23 mouse cellular contexts compared by ENCODE assay signal in genomic region chr3:153353313-153354103, GRCm38 (mm10).
A peak's percentile ranks its signal among the peaks of the same experiment; 100 is the strongest.
DNase-seq lines count a peak whose midpoint lies in the region; ATAC-seq and TF ChIP-seq lines count a peak whose summit lies in the region.
"Had no signal": no experiment of that assay in that cellular context is flagged by ENCODE, and none has a peak within 500 bp of the region (broad histone marks: within the 10 kb centered on the region; RNA-seq: fewer than 3 reads in every experiment).

No protein-coding gene starts in this region.

- 0 out of 2 replicates have a peak, but pooled peaks cover 2% of the 10 kb centered on the region for H3K4me1 ChIP-seq in kidney, embryonic 15.5 days
- no peaks in the 10 kb centered on the region for H3K4me1 ChIP-seq in intestine, postnatal 0 days (replicated peaks; ENCODE audit: control insufficient read depth, insufficient read depth, low read length)
- H3K4me1 ChIP-seq: heart, embryonic 13.5 days had no signal

- no peak overlapping the region for H3K9ac ChIP-seq in kidney, embryonic 15.5 days
- H3K9ac ChIP-seq in intestine, postnatal 0 days (ENCODE audit: low read depth, low read length) = no peak overlapping the region
- H3K9ac ChIP-seq: heart, embryonic 13.5 days had no signal

- no peak for TF ChIP-seq CTCF in intestine, postnatal 0 days (IDR thresholded peaks at IDR 0.05; ENCODE audit: low read depth)

- no peak overlapping the region for H3K27ac ChIP-seq in kidney, embryonic 15.5 days
- H3K27ac ChIP-seq in intestine, postnatal 0 days (ENCODE audit: low read depth, low read length) = peak overlapping the region; percentile 54; the same call in 1 of the 2 replicates
- H3K27ac ChIP-seq: forebrain, embryonic 10.5 days; heart, embryonic 13.5 days; hindbrain, postnatal 0 days had no signal

- 0 out of 2 replicates have a peak, but pooled peaks have one; percentile 52 for ATAC-seq in kidney, embryonic 15.5 days (replicated peaks; ENCODE audit: low FRiP score)
- peak; percentile 99 for ATAC-seq in intestine, postnatal 0 days
- ATAC-seq: forebrain, embryonic 16.5 days; hindbrain, postnatal 0 days; midbrain, embryonic 16.5 days had no signal

- no peak for DNase-seq in kidney, adult 18-20 months
- peak; percentile 44 for DNase-seq in right cerebral cortex, adult 18-20 months
- no peak for DNase-seq in right cerebral cortex, postnatal 4 days
- no peak for DNase-seq in B cell, adult 2 months
- DNase-seq in adrenal gland, postnatal 14 days = no peak
- DNase-seq: adrenal gland, adult 2 months; cerebellum, adult 18-20 months; cerebellum, postnatal 14 days; gastrocnemius, postnatal 10 days; heart, adult 18-20 months; heart, postnatal 14 days; kidney, adult 2 months; kidney, postnatal 4 days; lung, postnatal 4 days; thymus, adult 2 months had no signal

- WGBS in kidney, embryonic 15.5 days = 72% methylated on average over 16 of the region's 16 CpGs
- WGBS in intestine, postnatal 0 days = 72% methylated on average over 16 of the region's 16 CpGs

- no peaks in the 10 kb centered on the region for H3K27me3 ChIP-seq in kidney, embryonic 15.5 days
- H3K27me3 ChIP-seq in intestine, postnatal 0 days (replicated peaks; ENCODE audit: control insufficient read depth, insufficient read depth, low read length) = no peaks in the 10 kb centered on the region
- H3K27me3 ChIP-seq: heart, embryonic 13.5 days had no signal

- H3K36me3 ChIP-seq in kidney, embryonic 15.5 days = no peaks in the 10 kb centered on the region
- no peaks in the 10 kb centered on the region for H3K36me3 ChIP-seq in intestine, postnatal 0 days (ENCODE audit: control insufficient read depth, insufficient read depth)
- H3K36me3 ChIP-seq: forebrain, embryonic 10.5 days; heart, embryonic 13.5 days had no signal

- no peaks in the 10 kb centered on the region for H3K9me3 ChIP-seq in kidney, embryonic 15.5 days (replicated peaks)
- H3K9me3 ChIP-seq in intestine, postnatal 0 days (ENCODE audit: control insufficient read depth) = no peaks in the 10 kb centered on the region
- H3K9me3 ChIP-seq: heart, embryonic 13.5 days had no signal

- no peak overlapping the region for H3K4me3 ChIP-seq in kidney, embryonic 15.5 days (replicated peaks)
- H3K4me3 ChIP-seq in intestine, postnatal 0 days (ENCODE audit: low read depth, low read length) = no peak overlapping the region
- H3K4me3 ChIP-seq: forebrain, embryonic 10.5 days; heart, embryonic 13.5 days; myocyte had no signal

- no peak overlapping the region for H3K4me2 ChIP-seq in kidney, embryonic 15.5 days
- H3K4me2 ChIP-seq in intestine, postnatal 0 days (replicated peaks; ENCODE audit: low read depth) = no peak overlapping the region
- H3K4me2 ChIP-seq: heart, embryonic 13.5 days had no signal
